Mouse (Mus musculus) stomach, embryonic 16.5 days (tissue): ENCODE measurements at regions not wholly inside any gene's neighbourhood (a gene's known extent, or its start where the extent isn't known, plus 50 kb on each side); places are given as distances from the start of the nearest gene placed in this dataset.

Experiments used
- ATAC-seq: fragments of 200-750 bp; cut with Nextera tagmentation; 2 replicates; pipeline ENCODE4 v1.8.0; 2017; ENCODE audit warnings: moderate number of reproducible peaks, moderate TSS enrichment; ENCODE audit not compliant: insufficient read depth, low FRiP score
- H3K27ac ChIP-seq: fragments of 300-500 bp; sonication (generic); 2 replicates; pipeline ENCODE4 v1.5.1; 2014; ENCODE audit warnings: low read length
- H3K27me3 ChIP-seq: fragments of 300-500 bp; sonication (generic); 2 replicates; pipeline ENCODE4 v1.6.1; 2014; ENCODE audit warnings: low read length, control low read depth, mixed read lengths; ENCODE audit not compliant: control insufficient read depth, insufficient read depth
- H3K36me3 ChIP-seq: fragments of 300-500 bp; sonication (generic); 2 replicates; pipeline ENCODE4 v1.6.1; 2014; ENCODE audit warnings: low read length; ENCODE audit not compliant: control insufficient read depth, insufficient read depth
- H3K4me1 ChIP-seq: fragments of 300-500 bp; sonication (generic); 2 replicates; pipeline ENCODE4 v1.6.1; 2014; ENCODE audit warnings: low read length, control low read depth, mixed read lengths; ENCODE audit not compliant: control insufficient read depth, insufficient read depth
- H3K4me2 ChIP-seq: fragments of 300-500 bp; sonication (generic); 2 replicates; pipeline ENCODE4 v1.6.1; 2014; ENCODE audit warnings: low read depth, low read length, mixed read lengths
- H3K4me3 ChIP-seq: fragments of 300-500 bp; sonication (generic); replicated peaks from 2 replicates; pipeline ENCODE4 v1.5.1; 2014; ENCODE audit warnings: mild to moderate bottlenecking, low read length
- H3K9ac ChIP-seq: fragments of 300-500 bp; sonication (generic); 2 replicates; pipeline ENCODE4 v1.6.1; 2014; ENCODE audit warnings: low read length
- H3K9me3 ChIP-seq: fragments of 300-500 bp; sonication (generic); replicated peaks from 2 replicates; pipeline ENCODE4 v1.6.1; 2016; ENCODE audit warnings: low read length, control low read depth; ENCODE audit not compliant: control insufficient read depth
- WGBS: fragments of 180-500 bp; shearing (Covaris S2); extraction: QIAGEN DNeasy Blood & Tissue Kit; methylation state at CpG from one replicate; pipeline ENCODE4 v1.1.7; 2014; 5-methylcytosine and 5-hydroxymethylcytosine counted together

GRCm38 (mm10) chr13:117423558-117423957, 178.6 kb upstream of the Hcn1 start:
- ATAC-seq = no peak
- Histone ChIP-seq H3K4me3 (no peak overlapping the region), H3K9ac (no peak overlapping the region), H3K4me2 (no peak overlapping the region), H3K27me3 (no peaks in the 10 kb centered on the region), H3K36me3 (no peaks in the 10 kb centered on the region), H3K4me1 (no peaks in the 10 kb centered on the region), H3K9me3 (no peaks in the 10 kb centered on the region), H3K27ac (no peak overlapping the region)
- 89% methylated on average over 4 of the region's 4 CpGs for WGBS

- Histone ChIP-seq H3K27ac (no peak overlapping the region), H3K27me3 (no peaks in the 10 kb centered on the region), H3K4me2 (no peak overlapping the region), H3K36me3 (no peaks in the 10 kb centered on the region), H3K9me3 (no peaks in the 10 kb centered on the region), H3K4me1 (no peaks in the 10 kb centered on the region), H3K9ac (no peak overlapping the region), H3K4me3 (no peak overlapping the region)
- 0 out of 2 replicates have a peak, but pooled peaks have one; percentile 40 for ATAC-seq
- WGBS = 86% methylated on average over 1 of the region's 1 CpGs
Observed at GRCm38 (mm10) chr13:117425015-117425414, 177.1 kb upstream of the Hcn1 start.

DNA sequence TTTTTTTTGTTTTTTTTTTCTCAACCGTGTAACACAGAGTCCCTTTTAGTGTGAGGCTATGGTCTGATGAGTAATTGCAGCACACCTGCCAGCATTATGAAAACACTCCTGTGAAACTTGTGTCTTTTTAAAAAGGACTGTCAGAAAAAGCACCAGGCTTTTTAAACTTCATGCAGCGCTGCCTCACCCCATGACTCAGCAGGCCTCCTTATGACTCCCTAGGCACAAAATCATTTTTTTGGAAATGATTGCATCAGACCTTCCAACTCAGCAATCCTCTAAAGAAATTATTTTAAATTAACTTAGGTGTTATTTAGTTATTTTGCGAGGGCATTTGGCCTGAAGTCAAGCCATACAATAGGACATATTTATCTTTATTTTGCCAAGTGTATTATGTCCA, 134.7 kb upstream of the Hcn1 start:
- H3K4me1 ChIP-seq = no peaks in the 10 kb centered on the region
- H3K4me2 ChIP-seq = no peak overlapping the region
- no peak overlapping the region for H3K27ac ChIP-seq
- H3K27me3 ChIP-seq = no peaks in the 10 kb centered on the region
- ATAC-seq = no peak
- no peak overlapping the region for H3K4me3 ChIP-seq
- 62% methylated on average over 3 of the region's 3 CpGs for WGBS
- H3K9ac ChIP-seq = no peak overlapping the region
- no peaks in the 10 kb centered on the region for H3K36me3 ChIP-seq
- H3K9me3 ChIP-seq = no peaks in the 10 kb centered on the region

GRCm38 (mm10) chr13:117472726-117473125, 129.4 kb upstream of the Hcn1 start:
- no peaks in the 10 kb centered on the region for H3K36me3 ChIP-seq
- no peak overlapping the region for H3K4me3 ChIP-seq
- H3K27me3 ChIP-seq = no peaks in the 10 kb centered on the region
- H3K27ac ChIP-seq = no peak overlapping the region
- no peak for ATAC-seq
- H3K4me2 ChIP-seq = no peak overlapping the region
- 58% methylated on average over 5 of the region's 5 CpGs for WGBS
- no peaks in the 10 kb centered on the region for H3K4me1 ChIP-seq
- no peaks in the 10 kb centered on the region for H3K9me3 ChIP-seq
- no peak overlapping the region for H3K9ac ChIP-seq

DNA sequence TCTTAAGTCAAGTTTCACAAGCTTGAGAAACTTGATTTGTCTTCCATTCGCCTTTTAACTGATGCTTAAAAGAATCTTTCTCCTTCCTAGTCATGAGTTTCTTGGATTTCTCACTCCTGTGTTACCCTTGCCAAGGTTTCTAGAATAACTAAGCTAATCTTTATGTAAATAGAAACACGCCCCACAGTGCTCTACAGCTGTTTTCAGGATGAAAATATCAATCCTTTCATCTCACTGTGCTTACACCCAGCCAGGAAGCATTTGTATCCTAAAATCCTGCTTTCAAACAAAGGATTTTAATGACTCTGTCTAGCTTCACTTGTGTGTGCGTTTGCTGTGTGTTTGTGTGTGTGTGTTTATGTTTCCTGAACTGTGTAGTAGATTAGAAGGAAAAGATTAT, 119.5 kb upstream of the Hcn1 start:
- ATAC-seq = peak; percentile 64

GRCm38 (mm10) chr13:117508746-117509145, 93.4 kb upstream of the Hcn1 start:
- H3K27ac ChIP-seq = no peak overlapping the region
- no peaks in the 10 kb centered on the region for H3K4me1 ChIP-seq
- H3K36me3 ChIP-seq = no peaks in the 10 kb centered on the region
- no peak for ATAC-seq
- H3K9me3 ChIP-seq = no peaks in the 10 kb centered on the region
- WGBS = 75% methylated on average over 4 of the region's 4 CpGs
- no peak overlapping the region for H3K9ac ChIP-seq
- no peak overlapping the region for H3K4me3 ChIP-seq
- no peaks in the 10 kb centered on the region for H3K27me3 ChIP-seq
- no peak overlapping the region for H3K4me2 ChIP-seq

More for the DNA sequence above, 119.5 kb upstream of the Hcn1 start:
- 0 out of 2 replicates have a peak, but pooled peaks cover 5% of the 10 kb centered on the region for H3K4me1 ChIP-seq
- 19% methylated on average over 3 of the region's 3 CpGs for WGBS
- no peak overlapping the region for H3K4me3 ChIP-seq
- no peaks in the 10 kb centered on the region for H3K27me3 ChIP-seq
- no peak overlapping the region for H3K9ac ChIP-seq
- no peaks in the 10 kb centered on the region for H3K9me3 ChIP-seq
- H3K4me2 ChIP-seq = no peak overlapping the region
- no peaks in the 10 kb centered on the region for H3K36me3 ChIP-seq
- H3K27ac ChIP-seq = no peak overlapping the region

DNA sequence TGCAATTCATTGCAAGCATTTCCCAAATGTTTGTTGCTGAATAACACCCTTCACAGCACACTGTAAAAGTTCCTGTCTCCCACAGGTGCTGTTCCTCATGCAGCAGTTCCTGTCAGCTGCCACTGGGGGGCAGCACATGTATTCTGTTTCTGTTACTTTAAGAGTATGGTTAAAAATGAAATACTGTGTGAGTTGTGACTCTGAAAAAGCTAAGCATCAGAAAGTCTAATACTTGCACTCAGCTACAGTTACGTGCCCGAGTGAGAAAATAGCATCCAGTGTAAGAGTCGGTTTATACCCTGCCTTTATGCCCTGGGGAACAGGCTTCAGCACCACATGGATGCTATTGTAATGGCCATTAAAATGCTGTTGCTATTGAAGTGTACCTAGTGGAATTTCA, 52.0 kb upstream of the Hcn1 start:
- Histone ChIP-seq H3K4me2 (no peak overlapping the region), H3K9ac (no peak overlapping the region), H3K36me3 (no peaks in the 10 kb centered on the region), H3K27ac (no peak overlapping the region), H3K27me3 (no peaks in the 10 kb centered on the region), H3K9me3 (no peaks in the 10 kb centered on the region), H3K4me1 (no peaks in the 10 kb centered on the region), H3K4me3 (no peak overlapping the region)
- no peak for ATAC-seq
- WGBS = 50% methylated on average over 3 of the region's 3 CpGs
